Mouse (Mus musculus): ENCODE data around the gene Asgr2.

DNA sequence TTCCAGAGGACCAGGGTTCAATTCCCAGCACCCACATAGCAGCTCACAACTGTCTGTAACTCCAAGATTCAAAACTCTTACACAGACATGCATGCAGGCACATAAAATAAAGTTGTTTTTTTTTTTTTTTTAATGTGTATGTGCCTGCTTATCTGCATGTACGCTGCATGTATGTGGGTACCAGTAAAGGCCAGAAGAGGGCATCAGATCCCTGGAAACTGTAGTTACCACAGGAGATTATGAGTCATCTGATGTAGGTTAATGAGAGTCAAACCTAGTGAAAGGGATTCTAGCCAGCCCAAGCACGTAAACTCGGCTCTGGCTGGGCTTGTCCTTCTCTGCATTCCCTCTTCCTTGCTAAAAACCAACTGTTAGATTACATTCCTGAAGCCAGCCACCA is 58.6 kb downstream of the Asgr2 start:
- no peak for TF ChIP-seq CTCF (IDR thresholded peaks at IDR 0.05; ENCODE audit: insufficient read depth, low read depth, low read length)
- TF ChIP-seq POLR2A (IDR thresholded peaks at IDR 0.05; ENCODE audit: insufficient read depth, low read depth, low read length) = no peak
